Mouse (Mus musculus) megakaryocyte, embryonic 14.5 days (primary cell): ENCODE measurements around the gene Gm21992.

Experiments used
- FLI1 ChIP-seq: IDR thresholded peaks from 2 replicates; pipeline ENCODE4 v1.6.1; 2012; ENCODE audit warnings: low read length, inconsistent platforms, mixed read lengths
- GATA1 ChIP-seq: IDR thresholded peaks from 3 replicates; pipeline ENCODE4 v1.6.1; 2012; ENCODE audit warnings: mixed read lengths, low read length, inconsistent platforms, borderline replicate concordance

- TF ChIP-seq GATA1 (no peak), FLI1 (no peak)
These were observed 5.9 kb upstream of the Gm21992 start for GRCm38 (mm10) chr19:4817182-4817835.
